Mouse (Mus musculus) lung, embryonic 16.5 days (tissue): ENCODE results near the gene Plekhm1. TPM values are rescaled to one million over a fixed set of nuclear protein-coding genes. Genes with fewer than 3 reads are reported as not detected.
A peak's percentile ranks its signal among the peaks of the same experiment; 100 is the strongest.

Experiments used
- ATAC-seq: fragments of 200-750 bp; cut with Nextera tagmentation; 2 replicates; pipeline ENCODE4 v1.8.0; 2017; ENCODE audit warnings: low read depth, mild to moderate bottlenecking, moderate library complexity
- H3K27ac ChIP-seq: fragments of 300-500 bp; sonication (generic); 2 replicates; pipeline ENCODE4 v1.5.1; 2014; ENCODE audit warnings: mild to moderate bottlenecking, control low read depth, low read length
- H3K27me3 ChIP-seq: fragments of 300-500 bp; sonication (generic); 2 replicates; pipeline ENCODE4 v1.6.1; 2014; ENCODE audit warnings: low read depth, low read length, mixed read lengths; ENCODE audit not compliant: control insufficient read depth, insufficient read depth
- H3K36me3 ChIP-seq: fragments of 300-500 bp; sonication (generic); 2 replicates; pipeline ENCODE4 v1.6.1; 2014; ENCODE audit warnings: low read length; ENCODE audit not compliant: control insufficient read depth, insufficient read depth
- H3K4me1 ChIP-seq: fragments of 300-500 bp; sonication (generic); replicated peaks from 2 replicates; pipeline ENCODE4 v1.6.1; 2014; ENCODE audit warnings: low read length, mixed read lengths; ENCODE audit not compliant: control insufficient read depth, insufficient read depth
- H3K4me2 ChIP-seq: fragments of 300-500 bp; sonication (generic); 2 replicates; pipeline ENCODE4 v1.6.1; 2014; ENCODE audit warnings: low read depth, low read length, control low read depth
- H3K4me3 ChIP-seq: fragments of 300-500 bp; sonication (generic); 2 replicates; pipeline ENCODE4 v1.5.1; 2014; ENCODE audit warnings: mild to moderate bottlenecking, low read length, control low read depth
- H3K9ac ChIP-seq: fragments of 300-500 bp; sonication (generic); 2 replicates; pipeline ENCODE4 v1.6.1; 2014; ENCODE audit warnings: low read length, control low read depth
- H3K9me3 ChIP-seq: fragments of 300-500 bp; sonication (generic); 2 replicates; pipeline ENCODE4 v1.6.1; 2016; ENCODE audit warnings: low read length; ENCODE audit not compliant: control insufficient read depth
- WGBS: fragments of 180-500 bp; shearing (Covaris S2); extraction: QIAGEN DNeasy Blood & Tissue Kit; methylation state at CpG from one replicate; pipeline ENCODE4 v1.1.7; 2014; 5-methylcytosine and 5-hydroxymethylcytosine counted together
- polyA plus RNA-seq: library from polyadenylated mRNA; unstranded; fragments of >200 nt; fragmentation: Nextera tagmentation; extraction: Ambion mirVana; gene quantifications from 2 replicates; pipeline ENCODE4 v1.2.1, GENCODE M21; 2015

The Plekhm1 gene
- polyA plus RNA-seq, 1 experiment from 2014 or later, result 10.2 TPM

- no peak overlapping the region; the same call in 1 of the 2 replicates for H3K9ac ChIP-seq
- 0 out of 2 replicates have a peak, but pooled peaks have one; percentile 21 for ATAC-seq
- no peak overlapping the region for H3K4me3 ChIP-seq
- H3K4me2 ChIP-seq, result no peak overlapping the region
- H3K27ac ChIP-seq, result peak overlapping the region; percentile 77
- WGBS, result 77% methylated on average over 7 of the region's 7 CpGs
- H3K36me3 ChIP-seq, result peaks cover 8% of the 10 kb centered on the region
- peaks cover 11% of the 10 kb centered on the region for H3K4me1 ChIP-seq
- no peaks in the 10 kb centered on the region for H3K27me3 ChIP-seq
- H3K9me3 ChIP-seq, result no peaks in the 10 kb centered on the region
These were observed 31.0 kb downstream of the Plekhm1 start for GRCm38 (mm10) chr11:103381505-103381904.

DNA sequence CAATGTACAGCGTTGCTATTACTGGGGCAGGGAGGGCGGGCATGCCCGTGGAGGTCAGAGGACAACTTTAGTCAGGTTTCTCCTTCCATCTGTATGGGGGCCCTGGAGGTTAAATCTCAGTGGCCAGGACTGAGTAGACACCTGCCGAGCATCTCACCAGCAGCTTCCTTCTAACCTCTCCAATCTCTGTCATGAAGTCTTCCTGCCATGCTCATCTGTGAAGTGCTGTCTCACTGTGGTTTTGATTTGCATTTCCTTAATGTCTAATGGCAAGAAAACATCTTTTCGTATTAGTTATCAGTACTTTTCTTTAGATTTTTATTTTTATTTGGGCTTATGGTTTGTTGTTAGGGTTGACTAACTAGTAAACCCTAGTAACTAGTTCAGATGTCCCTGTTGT is 32.0 kb downstream of the Plekhm1 start:
- Histone ChIP-seq H3K4me3 (no peak overlapping the region), H3K4me1 (peaks cover 11% of the 10 kb centered on the region), H3K4me2 (no peak overlapping the region), H3K27ac (no peak overlapping the region), H3K27me3 (no peaks in the 10 kb centered on the region), H3K36me3 (peaks cover 8% of the 10 kb centered on the region), H3K9ac (no peak overlapping the region), H3K9me3 (no peaks in the 10 kb centered on the region)
- no peak for ATAC-seq
- 86% methylated on average over 5 of the region's 5 CpGs for WGBS

GRCm38 (mm10) chr11:103378341-103378740 is 34.1 kb downstream of the Plekhm1 start:
- Histone ChIP-seq H3K4me2 (no peak overlapping the region), H3K27me3 (no peaks in the 10 kb centered on the region), H3K4me3 (no peak overlapping the region), H3K36me3 (peaks cover 10% of the 10 kb centered on the region), H3K27ac (no peak overlapping the region), H3K4me1 (peaks cover 11% of the 10 kb centered on the region), H3K9ac (no peak overlapping the region), H3K9me3 (no peaks in the 10 kb centered on the region)
- ATAC-seq, result no peak
- 79% methylated on average over 6 of the region's 6 CpGs for WGBS

DNA sequence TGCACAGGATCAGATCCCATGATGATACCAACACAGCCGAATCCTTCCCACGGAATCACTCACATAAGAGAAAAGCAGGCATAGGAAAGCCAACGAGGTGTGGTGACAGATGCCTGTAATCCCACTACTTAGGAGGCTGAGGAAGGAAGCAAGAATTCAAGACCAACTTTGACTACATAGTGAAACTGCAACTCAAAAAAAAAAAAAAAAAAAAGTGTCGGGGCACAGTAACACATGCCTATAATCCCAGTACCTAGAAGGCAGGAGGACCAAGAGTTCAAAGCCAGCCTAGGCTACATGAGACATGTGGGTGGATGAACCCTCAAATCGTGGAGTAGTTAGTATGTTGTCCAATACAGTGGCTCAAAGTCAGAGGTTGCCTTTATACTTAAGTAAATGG is 36.7 kb downstream of the Plekhm1 start:
- H3K4me2 ChIP-seq, result no peak overlapping the region
- no peak for ATAC-seq
- no peak overlapping the region for H3K9ac ChIP-seq
- H3K27me3 ChIP-seq, result no peaks in the 10 kb centered on the region
- H3K4me1 ChIP-seq, result peaks cover 6% of the 10 kb centered on the region; the same call in 1 of the 2 replicates
- no peaks in the 10 kb centered on the region for H3K9me3 ChIP-seq
- peaks cover 10% of the 10 kb centered on the region for H3K36me3 ChIP-seq
- 73% methylated on average over 5 of the region's 5 CpGs for WGBS
- H3K27ac ChIP-seq, result no peak overlapping the region
- H3K4me3 ChIP-seq, result no peak overlapping the region

DNA sequence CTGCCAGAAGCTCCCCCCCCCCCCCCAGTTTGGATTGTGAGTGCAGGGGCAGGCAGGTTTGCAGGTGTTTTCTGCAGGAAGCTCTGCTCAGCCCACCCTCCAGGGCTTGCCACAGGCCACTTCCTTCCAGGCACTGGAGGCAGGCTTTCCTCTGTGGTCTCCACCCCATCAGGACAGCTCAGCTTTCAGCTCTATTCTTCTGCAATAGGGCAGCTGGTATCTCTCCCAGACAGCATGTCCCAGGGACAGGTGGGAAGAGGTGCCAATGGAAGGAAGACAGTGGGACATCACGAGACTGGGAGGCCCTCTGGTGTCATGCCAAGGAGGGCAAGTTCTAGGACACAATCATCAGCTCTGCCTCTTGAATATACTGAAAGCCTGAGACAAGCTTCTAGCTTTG is 37.2 kb downstream of the Plekhm1 start:
- Histone ChIP-seq H3K4me2 (no peak overlapping the region), H3K27ac (no peak overlapping the region), H3K4me3 (no peak overlapping the region), H3K9ac (no peak overlapping the region), H3K9me3 (no peaks in the 10 kb centered on the region), H3K36me3 (peaks cover 10% of the 10 kb centered on the region), H3K4me1 (peaks cover 8% of the 10 kb centered on the region; the same call in 1 of the 2 replicates), H3K27me3 (no peaks in the 10 kb centered on the region)
- 26% methylated on average over 1 of the region's 1 CpGs for WGBS
- ATAC-seq, result peak; percentile 34; the same call in 1 of the 2 replicates

DNA sequence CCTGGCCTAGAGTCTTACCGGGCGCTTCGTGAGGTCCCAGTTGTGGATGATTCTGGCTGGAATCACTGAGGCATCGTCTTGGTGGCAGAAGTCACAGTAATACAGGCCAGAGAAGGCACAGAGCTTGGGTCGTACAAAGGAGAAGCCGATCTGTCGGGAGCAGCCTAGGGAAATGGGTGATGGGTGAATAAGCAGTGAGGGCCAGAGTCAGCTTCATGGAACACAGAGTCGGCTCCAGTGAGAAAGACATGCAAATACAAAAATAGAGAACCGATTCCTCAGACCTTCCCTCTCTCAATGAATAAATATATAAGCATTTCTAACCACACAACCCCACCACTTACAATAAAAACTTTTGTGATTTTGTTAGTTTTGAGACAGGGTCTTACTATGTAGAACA is 38.6 kb downstream of the Plekhm1 start:
- no peak for ATAC-seq
- Histone ChIP-seq H3K9ac (no peak overlapping the region), H3K4me1 (peaks cover 8% of the 10 kb centered on the region; the same call in 1 of the 2 replicates), H3K9me3 (no peaks in the 10 kb centered on the region), H3K4me2 (no peak overlapping the region), H3K27me3 (no peaks in the 10 kb centered on the region), H3K4me3 (no peak overlapping the region), H3K27ac (no peak overlapping the region), H3K36me3 (peaks cover 10% of the 10 kb centered on the region)
- 91% methylated on average over 9 of the region's 9 CpGs for WGBS

GRCm38 (mm10) chr11:103372561-103372960 is 39.9 kb downstream of the Plekhm1 start:
- Histone ChIP-seq H3K36me3 (peaks cover 7% of the 10 kb centered on the region), H3K4me2 (no peak overlapping the region), H3K4me3 (no peak overlapping the region), H3K9me3 (no peaks in the 10 kb centered on the region), H3K27ac (peak overlapping the region; percentile 83), H3K4me1 (peaks cover 8% of the 10 kb centered on the region; the same call in 1 of the 2 replicates), H3K27me3 (no peaks in the 10 kb centered on the region), H3K9ac (no peak overlapping the region)
- no peak for ATAC-seq
- 83% methylated on average over 4 of the region's 4 CpGs for WGBS

DNA sequence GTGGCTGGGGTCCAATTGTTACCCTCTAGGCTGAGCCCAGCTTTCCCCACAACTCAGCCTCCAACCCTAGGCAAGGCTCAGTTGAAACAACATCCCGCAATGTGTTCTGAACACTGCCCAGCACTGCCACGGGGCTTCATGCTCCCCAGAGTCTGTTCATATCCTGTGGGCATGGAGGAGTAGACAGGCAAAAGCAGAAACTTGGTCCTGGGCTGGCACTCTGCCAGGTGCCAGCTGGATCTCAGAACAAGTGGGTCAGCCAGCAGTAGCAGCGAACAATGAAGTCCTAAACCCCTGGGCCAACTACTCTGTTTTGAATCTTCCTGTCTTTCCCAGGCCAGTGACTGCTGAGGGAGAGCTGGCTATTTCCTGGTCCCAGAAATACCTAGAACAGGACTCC is 40.4 kb downstream of the Plekhm1 start:
- no peak overlapping the region for H3K4me3 ChIP-seq
- H3K9ac ChIP-seq, result no peak overlapping the region
- peak overlapping the region; percentile 83 for H3K27ac ChIP-seq
- peaks cover 10% of the 10 kb centered on the region for H3K36me3 ChIP-seq
- peak; percentile 19; the same call in 1 of the 2 replicates for ATAC-seq
- no peaks in the 10 kb centered on the region for H3K9me3 ChIP-seq
- WGBS, result 62% methylated on average over 3 of the region's 3 CpGs
- no peaks in the 10 kb centered on the region for H3K27me3 ChIP-seq
- no peak overlapping the region for H3K4me2 ChIP-seq
- peaks cover 8% of the 10 kb centered on the region; the same call in 1 of the 2 replicates for H3K4me1 ChIP-seq

- no peak overlapping the region for H3K9ac ChIP-seq
- peaks cover 9% of the 10 kb centered on the region for H3K36me3 ChIP-seq
- peaks cover 8% of the 10 kb centered on the region; the same call in 1 of the 2 replicates for H3K4me1 ChIP-seq
- H3K4me2 ChIP-seq, result no peak overlapping the region
- peak; percentile 62 for ATAC-seq
- no peaks in the 10 kb centered on the region for H3K27me3 ChIP-seq
- WGBS, result 52% methylated on average over 3 of the region's 3 CpGs
- H3K9me3 ChIP-seq, result no peaks in the 10 kb centered on the region
- no peak overlapping the region for H3K4me3 ChIP-seq
- peak overlapping the region; percentile 83 for H3K27ac ChIP-seq
These were observed 41.3 kb downstream of the Plekhm1 start for GRCm38 (mm10) chr11:103371222-103371539.
